Mouse (Mus musculus): ENCODE data around the gene Sox18. TPM values are rescaled to one million over a fixed set of nuclear protein-coding genes. Genes with fewer than 3 reads are reported as not detected.

Sox18 gene
- total and polyA plus RNA-seq, 3 experiments = 0.04 TPM; not detected in 2

DNA sequence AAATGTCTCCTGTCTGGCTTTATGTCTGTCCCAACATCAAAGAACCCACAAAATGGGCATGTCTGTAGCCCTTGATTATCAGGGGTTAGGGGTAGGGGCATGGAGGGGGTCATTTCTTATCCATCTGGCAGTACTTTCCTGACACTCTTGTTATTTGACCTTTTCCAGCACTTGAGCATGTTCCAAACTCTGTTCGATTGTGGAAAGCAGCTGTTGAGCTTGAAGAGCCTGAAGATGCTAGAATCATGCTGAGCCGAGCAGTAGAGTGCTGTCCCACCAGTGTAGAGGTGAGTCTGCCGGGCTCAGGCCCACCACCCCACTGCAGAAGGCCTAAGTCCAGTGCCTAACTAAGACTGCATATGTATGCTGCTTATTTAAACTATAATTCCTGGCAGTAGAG is 35.6 kb downstream of the Sox18 start:
- TF ChIP-seq USF1 (IDR thresholded peaks at IDR 0.05; ENCODE audit: low read depth, low read length) (no peak), MXI1 (IDR thresholded peaks at IDR 0.05; ENCODE audit: low read depth, low read length) (no peak), UBTF (IDR thresholded peaks at IDR 0.05; ENCODE audit: borderline replicate concordance, insufficient read depth, low read depth, low read length) (no peak), CTCF (IDR thresholded peaks at IDR 0.05 in 2 of 3, conservative IDR thresholded peaks at IDR 0.05 in 1 of 3; ENCODE audit: control insufficient read depth in 1 of 3, insufficient read depth in 1 of 3, low read depth in 2 of 3, low read length in 3 of 3, poor library complexity in 1 of 3, severe bottlenecking in 1 of 3) (no peak), GATA1 (IDR thresholded peaks at IDR 0.05; ENCODE audit: low read depth, low read length) (no peak), POLR2A (IDR thresholded peaks at IDR 0.05; ENCODE audit: control insufficient read depth in 1 of 2, insufficient read depth in 1 of 2, low read depth in 1 of 2, low read length in 2 of 2, poor library complexity in 1 of 2) (no peak), CHD2 (IDR thresholded peaks at IDR 0.05; ENCODE audit: low read length) (no peak), NRF1 (IDR thresholded peaks at IDR 0.05; ENCODE audit: insufficient read depth, low read depth, low read length, poor library complexity, severe bottlenecking) (no peak), SIN3A (IDR thresholded peaks at IDR 0.05; ENCODE audit: low read length) (no peak), POLR2AphosphoS5 (IDR thresholded peaks at IDR 0.05; ENCODE audit: borderline replicate concordance, low read depth, low read length) (no peak), ZC3H11A (IDR thresholded peaks at IDR 0.05; ENCODE audit: low read depth, low read length) (no peak), TCF12 (IDR thresholded peaks at IDR 0.05; ENCODE audit: low read depth, low read length) (no peak), ZKSCAN1 (IDR thresholded peaks at IDR 0.05; ENCODE audit: low read depth, low read length) (no peak), ZMIZ1 (IDR thresholded peaks at IDR 0.05; ENCODE audit: low read depth, low read length) (no peak), TBP (IDR thresholded peaks at IDR 0.05; ENCODE audit: low read depth, low read length) (no peak), RCOR1 (IDR thresholded peaks at IDR 0.05; ENCODE audit: low read depth, low read length) (no peak), TAL1 (IDR thresholded peaks at IDR 0.05; ENCODE audit: low read length) (no peak), MAX (IDR thresholded peaks at IDR 0.05; ENCODE audit: low read length) (no peak), ETS1 (IDR thresholded peaks at IDR 0.05; ENCODE audit: low read depth, low read length) (no peak), GABPA (IDR thresholded peaks at IDR 0.05; ENCODE audit: low read depth, low read length) (no peak)
- DNase-seq (ENCODE audit: low read depth, low spot score) = no peak
- Histone ChIP-seq H3K4me3 (ENCODE audit: control insufficient read depth in 1 of 2, insufficient read depth in 1 of 2, low read depth in 2 of 2, low read length in 2 of 2) (no peak overlapping the region), H3K4me1 (ENCODE audit: control insufficient read depth in 1 of 2, insufficient read depth in 2 of 2, low read length in 2 of 2) (no peaks in the 10 kb centered on the region), H3K9ac (ENCODE audit: control insufficient read depth, low read depth, low read length, poor library complexity, severe bottlenecking) (no peak overlapping the region), H3K36me3 (ENCODE audit: control insufficient read depth in 1 of 2, insufficient read depth in 2 of 2, low read length in 2 of 2) (peaks cover 0 to 16% of the 10 kb centered on the region in 2 experiments; a peak in 2 of 4 replicates), H3K27ac (ENCODE audit: control insufficient read depth, low read depth, low read length) (no peak overlapping the region), H3K9me3 (replicated peaks; ENCODE audit: insufficient read depth, low read length) (no peaks in the 10 kb centered on the region), H3K27me3 (ENCODE audit: control insufficient read depth in 1 of 2, insufficient read depth in 2 of 2, low read length in 2 of 2) (no peaks in the 10 kb centered on the region), H3K79me2 (ENCODE audit: control insufficient read depth, insufficient read depth, low read length, poor library complexity) (no peaks in the 10 kb centered on the region)

DNA sequence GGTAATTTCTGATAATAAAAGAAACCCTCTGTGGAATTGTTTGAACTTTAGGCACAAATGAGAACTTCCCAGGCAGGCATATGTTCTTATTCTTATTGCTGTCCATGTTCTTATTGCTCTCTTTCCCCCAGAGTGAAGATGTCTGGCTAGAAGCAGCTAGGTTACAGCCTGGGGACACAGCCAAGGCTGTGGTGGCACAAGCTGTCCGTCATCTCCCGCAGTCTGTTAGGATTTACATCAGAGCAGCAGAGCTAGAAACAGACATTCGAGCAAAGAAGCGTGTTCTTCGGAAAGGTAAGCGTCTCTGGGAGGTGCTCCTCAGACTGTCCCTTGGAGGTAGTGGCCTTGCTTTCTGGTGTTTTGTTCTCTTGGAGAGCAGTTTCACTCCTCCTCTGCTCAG is 38.8 kb downstream of the Sox18 start:
- Histone ChIP-seq H3K36me3 (ENCODE audit: control insufficient read depth in 1 of 2, insufficient read depth in 2 of 2, low read length in 2 of 2) (peaks cover 0 to 12% of the 10 kb centered on the region in 2 experiments; a peak in 2 of 4 replicates), H3K9ac (ENCODE audit: control insufficient read depth, low read depth, low read length, poor library complexity, severe bottlenecking) (no peak overlapping the region), H3K79me2 (ENCODE audit: control insufficient read depth, insufficient read depth, low read length, poor library complexity) (no peaks in the 10 kb centered on the region), H3K4me3 (ENCODE audit: control insufficient read depth in 1 of 2, insufficient read depth in 1 of 2, low read depth in 2 of 2, low read length in 2 of 2) (no peak overlapping the region), H3K4me1 (ENCODE audit: control insufficient read depth in 1 of 2, insufficient read depth in 2 of 2, low read length in 2 of 2) (no peaks in the 10 kb centered on the region), H3K27me3 (ENCODE audit: control insufficient read depth in 1 of 2, insufficient read depth in 2 of 2, low read length in 2 of 2) (no peaks in the 10 kb centered on the region), H3K27ac (ENCODE audit: control insufficient read depth, low read depth, low read length) (no peak overlapping the region), H3K9me3 (replicated peaks; ENCODE audit: insufficient read depth, low read length) (no peaks in the 10 kb centered on the region)
- TF ChIP-seq ZNF384 (IDR thresholded peaks at IDR 0.05; ENCODE audit: low read depth, low read length) (no peak), MAX (IDR thresholded peaks at IDR 0.05; ENCODE audit: low read length) (no peak), EP300 (IDR thresholded peaks at IDR 0.05; ENCODE audit: low read depth in 1 of 2, low read length in 2 of 2) (no peak), JUND (IDR thresholded peaks at IDR 0.05; ENCODE audit: low read depth, low read length) (no peak), ZKSCAN1 (IDR thresholded peaks at IDR 0.05; ENCODE audit: low read depth, low read length) (no peak), ZMIZ1 (IDR thresholded peaks at IDR 0.05; ENCODE audit: low read depth, low read length) (no peak), TBP (IDR thresholded peaks at IDR 0.05; ENCODE audit: low read depth, low read length) (no peak)
- DNase-seq (ENCODE audit: low read depth, low spot score) = no peak
